Mouse (Mus musculus): ENCODE results near the gene Rac2.
A peak's percentile ranks its signal among the peaks of the same experiment; 100 is the strongest.

The Rac2 gene

DNA sequence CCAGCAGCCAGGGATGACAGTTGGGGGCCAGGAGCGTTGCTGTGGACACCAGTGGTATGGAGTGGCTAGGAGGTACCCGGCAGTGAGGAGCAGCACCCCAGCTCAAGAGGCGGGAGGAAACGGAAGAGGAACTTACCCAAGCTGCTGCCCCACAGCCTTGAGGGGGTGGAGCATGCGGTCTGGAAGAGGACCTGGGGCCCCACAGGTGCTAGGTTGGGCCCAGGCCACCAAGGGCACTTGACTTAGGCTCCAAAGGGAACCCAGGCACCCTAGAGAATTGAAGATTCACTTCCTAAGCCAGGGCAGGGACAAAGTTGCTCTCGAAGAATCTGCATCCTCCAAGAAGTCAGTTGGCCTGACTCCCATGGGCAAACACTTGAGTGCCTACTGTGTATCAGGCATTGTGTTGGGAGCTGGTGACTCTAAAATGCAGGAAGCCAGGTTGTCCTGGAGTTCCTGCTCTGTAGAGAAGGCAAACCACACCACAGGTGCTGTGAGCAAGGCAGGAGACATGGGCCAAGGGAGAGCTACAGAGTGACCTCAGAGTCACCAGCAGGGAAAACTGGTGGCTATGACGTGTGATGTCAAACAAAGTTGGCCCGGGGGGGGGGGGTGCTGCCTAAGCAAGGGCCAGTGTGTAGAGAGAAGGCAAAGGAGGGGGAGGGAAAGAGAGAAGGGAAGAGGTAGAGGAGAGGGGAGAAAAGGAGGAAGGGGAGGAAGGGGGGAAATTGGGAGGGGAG lies at the start of gene Rac2:
Rac2 (minus strand) TSS at position 126 of the 740 bp plus-strand sequence.
- no peak for DNase-seq (ENCODE audit: low spot score in 2 of 2)

DNA sequence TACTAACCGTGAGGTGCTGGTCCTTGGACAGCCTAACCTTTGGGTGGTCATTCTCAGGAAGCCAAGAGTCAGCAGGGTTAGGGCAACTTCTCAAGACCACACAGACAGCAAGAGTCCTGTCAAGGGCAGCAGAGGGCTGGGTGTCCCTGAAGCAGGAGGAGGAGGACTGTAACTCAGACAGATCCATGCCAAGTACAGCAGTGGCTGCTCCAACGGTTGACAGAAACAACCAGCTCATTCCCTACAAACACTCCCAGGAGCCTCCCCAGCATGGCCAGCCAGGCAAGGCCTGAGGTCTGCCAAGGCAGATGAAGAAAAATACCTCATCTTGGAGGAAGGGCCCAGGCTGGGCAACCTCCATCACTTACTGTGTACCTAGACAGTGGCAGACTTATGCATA lies 44.4 kb upstream of the Rac2 start:
- DNase-seq (ENCODE audit: low spot score in 2 of 2) = no peak

DNA sequence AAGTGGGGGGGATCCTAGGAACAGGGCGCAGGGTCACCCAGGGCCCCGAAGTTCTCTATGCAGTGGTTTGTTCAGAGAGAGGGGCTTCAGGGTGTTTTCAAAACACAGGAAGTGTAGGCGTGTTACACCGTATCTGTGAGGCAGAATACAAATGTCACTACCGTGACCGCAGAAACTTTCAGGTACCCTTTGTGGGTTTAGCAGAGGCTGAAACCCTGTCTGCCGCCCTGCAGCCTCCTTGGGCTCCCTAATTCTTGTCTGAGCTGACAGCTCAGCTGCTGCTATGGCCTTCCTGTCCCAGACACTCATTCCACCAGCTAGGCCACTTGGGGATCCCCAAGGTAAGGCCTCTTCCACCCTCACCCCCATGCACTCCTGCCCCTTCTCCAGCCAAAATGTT lies 42.0 kb upstream of the Rac2 start:
- DNase-seq (ENCODE audit: low spot score in 2 of 2) = no peak

DNA sequence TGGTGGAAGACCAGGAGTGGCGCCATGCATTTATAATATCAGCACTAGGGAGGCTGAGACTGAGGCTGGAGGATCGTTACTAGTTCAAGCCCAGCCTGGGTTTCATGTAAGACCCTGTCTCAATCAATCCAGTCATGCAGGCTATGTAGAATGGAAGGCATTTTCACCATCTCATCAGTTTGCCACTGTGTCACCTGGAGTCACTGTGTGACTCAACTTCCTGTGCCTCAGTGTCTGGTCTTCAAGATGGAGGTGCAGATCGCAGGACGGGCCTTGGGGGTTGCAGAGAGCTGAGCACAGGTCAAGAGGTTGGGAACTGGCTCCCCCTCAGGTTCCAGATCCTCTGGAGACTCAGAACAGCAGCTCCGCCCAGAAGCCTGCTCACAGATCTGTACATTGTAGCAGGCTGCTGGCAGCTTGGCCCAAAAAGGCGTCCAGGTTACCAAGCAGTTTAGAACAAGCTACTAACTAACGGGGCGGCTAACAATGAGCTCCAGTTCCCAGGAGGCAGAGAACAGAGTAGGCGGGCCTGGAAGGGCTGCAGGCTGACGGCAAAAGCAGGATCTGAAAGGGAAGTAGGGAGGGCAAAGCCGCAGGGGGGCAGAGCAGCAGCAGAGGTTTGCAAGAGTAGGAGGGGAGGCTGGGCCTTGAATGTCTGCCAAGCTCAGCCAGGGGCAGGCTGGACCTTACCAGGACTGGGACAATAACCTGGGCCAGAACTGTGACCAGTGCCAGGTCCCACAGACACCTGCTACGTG lies 38.3 kb upstream of the Rac2 start:
- DNase-seq (ENCODE audit: low spot score in 2 of 2) = no peak

DNA sequence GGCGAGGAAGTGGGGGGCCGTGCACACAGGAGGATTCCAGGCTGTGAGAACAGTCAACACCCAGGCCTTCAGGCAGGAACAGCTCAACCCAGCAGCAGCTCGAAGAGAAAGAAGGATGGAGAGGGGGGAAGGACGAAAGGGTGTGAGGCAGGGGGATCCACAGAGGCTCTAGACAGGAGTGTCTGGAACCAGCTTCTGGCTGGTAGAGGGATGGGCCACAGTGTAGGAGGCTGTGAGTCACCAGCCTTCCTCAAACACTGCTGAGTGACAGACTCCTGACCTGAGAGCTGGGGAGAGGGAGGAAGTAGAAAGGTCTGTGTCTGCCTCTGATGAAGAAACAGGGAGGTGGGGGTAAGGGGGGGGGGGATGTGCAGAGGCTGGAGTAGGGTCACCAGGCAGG lies 34.9 kb upstream of the Rac2 start:
- DNase-seq (ENCODE audit: low spot score in 2 of 2) = no peak

DNA sequence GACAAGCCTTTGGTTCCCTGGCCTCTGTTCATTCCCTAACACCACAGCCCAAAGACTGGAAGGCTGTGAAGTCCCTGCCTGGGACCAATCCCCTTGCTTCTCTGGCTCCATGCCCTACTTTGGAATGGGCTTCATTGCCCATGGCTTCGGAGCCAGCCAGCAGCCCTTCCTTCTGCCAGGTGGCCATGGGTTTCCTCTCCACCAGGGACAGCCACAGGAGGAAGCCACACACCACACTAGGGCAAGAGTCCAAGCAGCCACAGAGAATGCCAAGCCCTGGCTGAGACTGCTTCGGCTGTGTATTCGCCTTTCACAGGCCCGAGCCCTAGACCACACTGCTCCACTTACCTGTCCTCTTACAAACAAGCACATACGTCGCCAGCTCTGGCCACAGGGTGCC lies 33.5 kb upstream of the Rac2 start:
- no peak for DNase-seq (ENCODE audit: low spot score in 2 of 2)

DNA sequence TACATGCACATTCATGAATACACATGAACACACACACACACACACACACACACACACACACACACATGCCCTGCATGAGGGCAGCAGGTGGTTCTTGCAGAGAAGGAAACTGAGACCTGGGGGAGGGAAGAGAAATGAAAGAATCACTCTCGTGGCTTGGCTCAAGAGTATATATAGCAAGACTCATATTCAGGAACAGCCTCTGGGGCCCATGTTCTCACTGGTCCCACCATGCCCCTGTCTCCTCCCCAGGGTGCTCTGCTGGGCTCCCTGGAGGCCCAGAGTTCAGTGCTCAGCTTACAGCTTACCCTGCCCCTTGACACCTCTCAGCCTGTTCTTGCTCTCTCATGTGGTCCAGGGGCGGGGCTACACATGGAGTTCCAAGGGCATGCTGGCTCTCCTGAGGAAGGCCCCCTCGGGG lies 32.8 kb upstream of the Rac2 start:
- no peak for DNase-seq (ENCODE audit: low spot score in 2 of 2)

DNA sequence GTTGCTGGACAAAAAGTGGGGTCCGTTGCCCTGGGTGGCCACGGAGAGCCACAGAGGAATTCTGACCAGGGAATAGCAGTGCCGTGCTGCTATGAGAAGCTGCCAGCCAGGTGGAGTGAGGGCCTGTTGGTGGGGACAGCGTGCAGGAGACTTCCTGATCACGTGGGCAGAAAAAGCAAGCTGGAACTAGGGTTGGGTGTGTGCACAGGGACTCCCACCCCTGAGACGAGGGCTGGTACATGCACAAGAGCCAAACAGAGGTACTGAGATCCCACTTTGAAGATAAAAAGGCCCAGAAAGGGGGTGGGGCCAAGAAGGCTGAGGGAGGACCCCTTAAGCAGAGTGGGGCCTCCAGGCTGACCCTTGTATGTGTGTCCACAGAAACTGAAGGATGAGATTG lies 31.7 kb upstream of the Rac2 start:
- no peak for DNase-seq (ENCODE audit: low spot score in 2 of 2)

DNA sequence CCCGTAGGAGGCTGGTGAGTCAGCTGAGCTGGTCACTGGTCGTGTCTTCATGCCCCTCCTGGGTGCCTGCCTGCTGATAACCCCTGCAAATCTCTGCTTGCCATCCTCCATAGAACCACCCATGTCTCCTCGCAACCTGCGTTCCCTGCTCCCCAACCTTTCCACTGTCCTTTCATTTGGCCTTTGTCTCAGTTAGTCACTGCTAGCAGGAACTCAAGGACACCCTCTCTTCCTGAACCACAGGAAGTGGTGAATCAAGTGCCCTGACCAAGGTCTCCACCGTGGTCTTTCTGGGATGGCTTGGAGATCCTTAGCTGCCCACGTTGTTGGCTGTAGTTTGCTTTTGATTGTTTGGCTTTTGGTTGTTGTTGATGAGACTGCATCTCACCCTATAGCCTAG lies 28.6 kb upstream of the Rac2 start:
- no peak for DNase-seq (ENCODE audit: low spot score in 2 of 2)

DNA sequence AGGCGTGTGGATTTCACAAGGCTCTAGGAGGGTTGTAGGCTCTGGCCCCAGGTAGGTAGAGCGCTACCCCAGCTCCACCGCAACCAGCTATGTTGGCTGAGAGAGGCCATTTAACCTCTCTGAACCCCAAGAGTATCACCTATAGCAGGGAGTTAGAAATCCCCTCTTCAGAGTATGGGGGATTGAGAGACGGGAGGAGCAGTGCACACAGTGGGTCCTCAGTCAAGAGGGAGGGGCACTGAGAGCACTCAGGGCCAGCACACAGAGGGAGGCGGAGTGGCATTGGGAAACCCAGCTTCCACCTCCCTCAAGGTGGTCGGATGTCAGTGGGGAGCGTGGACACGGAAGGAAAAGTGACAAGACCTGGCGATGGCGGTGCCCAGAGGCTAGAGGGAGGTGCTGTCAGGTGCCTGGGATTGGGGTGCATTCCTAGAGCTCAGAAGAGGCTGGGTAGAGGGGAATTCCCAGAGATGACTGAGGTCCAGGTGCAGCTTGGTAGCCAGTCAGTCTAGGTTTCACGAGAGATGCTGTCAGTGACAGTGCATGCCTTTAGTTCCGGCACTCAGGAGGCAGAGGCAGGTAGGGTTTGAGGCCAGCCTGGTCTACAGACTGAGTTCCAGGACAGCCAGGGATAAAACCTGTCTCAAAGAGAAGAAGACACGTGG lies 27.1 kb upstream of the Rac2 start:
- no peak for DNase-seq (ENCODE audit: low spot score in 2 of 2)

DNA sequence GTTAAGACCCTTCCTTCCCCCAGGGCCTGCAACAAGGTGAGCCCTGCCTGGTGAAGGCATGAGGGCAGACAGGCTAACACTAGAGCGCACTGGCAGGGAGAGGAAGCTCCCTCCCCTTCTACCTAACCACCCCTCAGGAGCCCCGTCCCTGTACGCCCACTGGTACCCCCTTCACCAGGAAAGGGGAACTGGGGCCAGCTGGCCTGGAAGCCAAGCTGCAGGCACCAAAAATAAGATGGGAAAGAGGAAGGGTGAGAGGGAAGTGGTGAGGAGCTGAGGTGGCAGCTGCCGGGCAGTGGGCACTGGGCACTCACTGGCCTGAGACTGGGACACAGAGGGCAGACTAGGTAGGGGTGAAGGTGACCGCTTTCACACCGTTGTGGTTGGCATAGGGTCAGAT lies 26.5 kb upstream of the Rac2 start:
- peak in 1 of 2 experiments; percentile 42 for DNase-seq (ENCODE audit: low spot score in 2 of 2)

DNA sequence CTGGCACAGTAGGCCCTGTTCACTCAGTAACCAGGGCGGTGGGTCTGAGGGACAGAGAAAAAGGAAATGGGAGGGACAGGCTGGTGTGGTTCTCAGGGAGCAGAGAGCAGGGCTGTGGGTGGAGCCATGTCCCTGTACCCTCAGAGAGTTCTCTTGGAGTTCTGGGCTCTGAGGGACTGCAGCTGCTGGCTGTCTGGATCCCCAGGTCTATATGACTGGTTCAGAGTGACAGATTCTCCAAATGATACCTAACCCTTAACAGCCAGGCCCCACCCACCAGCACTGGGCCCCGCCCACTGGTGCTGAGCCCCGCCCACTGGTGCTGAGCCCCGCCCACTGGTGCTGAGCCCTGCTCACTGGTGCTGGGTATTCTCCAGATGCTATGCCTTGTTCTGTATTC lies 25.1 kb upstream of the Rac2 start:
- no peak for DNase-seq (ENCODE audit: low spot score in 2 of 2)

DNA sequence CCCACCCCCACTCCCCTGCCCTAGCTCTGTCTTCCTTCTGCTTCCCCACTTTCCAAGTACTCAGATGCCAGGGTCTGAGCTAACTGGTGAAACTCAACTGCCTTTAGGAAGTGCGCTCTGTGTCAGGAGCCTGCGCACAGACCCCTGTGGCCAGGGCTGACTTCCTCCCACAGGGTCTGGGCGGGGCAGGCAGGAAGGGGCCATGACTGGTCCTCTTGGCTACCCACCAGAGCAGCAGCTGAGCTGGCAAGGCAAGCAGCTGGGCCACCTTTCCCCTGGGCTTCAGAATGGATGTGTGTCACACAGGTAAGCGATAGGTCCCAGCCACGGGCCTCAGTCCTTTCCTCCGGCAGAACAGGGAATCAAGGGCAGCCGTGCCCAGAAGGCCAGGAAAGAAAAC lies 24.3 kb upstream of the Rac2 start, which contains the start of gene Cyth4:
Cyth4 (plus strand) TSS at position 134 of the 400 bp plus-strand sequence.
- DNase-seq (ENCODE audit: low spot score in 2 of 2) = no peak

DNA sequence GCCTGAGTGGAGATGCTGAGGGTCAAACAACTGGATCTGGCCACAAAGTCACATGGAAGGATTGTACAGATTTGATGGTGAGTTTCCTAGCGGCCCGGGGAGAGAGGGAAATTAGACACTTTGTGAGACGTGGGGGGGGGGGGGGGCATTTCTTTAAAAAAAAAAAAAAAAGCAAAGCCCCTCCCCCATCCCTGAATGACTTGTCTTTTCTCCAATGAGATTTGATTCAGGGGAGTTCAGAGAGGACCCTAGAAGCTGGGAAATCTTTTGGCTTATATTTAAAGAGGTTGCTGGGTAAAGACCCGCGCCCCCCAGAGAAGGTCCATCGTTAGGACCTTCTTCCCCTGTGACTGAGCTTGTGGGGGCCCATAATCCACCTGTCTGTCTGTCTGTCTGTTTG lies 23.9 kb upstream of the Rac2 start:
- DNase-seq (ENCODE audit: low spot score in 2 of 2) = no peak

DNA sequence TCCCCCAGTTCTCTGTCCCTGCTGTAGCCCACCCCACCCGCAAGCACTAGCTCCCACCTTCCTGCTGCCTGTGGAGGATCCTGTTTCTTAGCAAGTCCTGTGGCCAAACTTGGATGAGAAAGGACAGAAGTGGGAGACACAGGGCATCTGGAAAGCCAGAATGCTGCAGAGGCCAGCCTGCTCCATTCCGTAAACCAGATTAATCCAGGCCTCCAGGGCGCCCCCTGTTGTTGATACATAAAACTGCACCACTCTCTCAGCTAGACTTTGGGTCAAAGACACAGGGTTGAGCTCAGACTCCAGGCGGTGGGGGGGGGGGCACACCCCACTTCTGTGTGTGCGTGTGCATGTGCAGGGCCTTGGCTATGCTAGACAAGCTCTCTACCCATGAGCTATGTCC lies 22.9 kb upstream of the Rac2 start:
- DNase-seq (ENCODE audit: low spot score in 2 of 2) = no peak

DNA sequence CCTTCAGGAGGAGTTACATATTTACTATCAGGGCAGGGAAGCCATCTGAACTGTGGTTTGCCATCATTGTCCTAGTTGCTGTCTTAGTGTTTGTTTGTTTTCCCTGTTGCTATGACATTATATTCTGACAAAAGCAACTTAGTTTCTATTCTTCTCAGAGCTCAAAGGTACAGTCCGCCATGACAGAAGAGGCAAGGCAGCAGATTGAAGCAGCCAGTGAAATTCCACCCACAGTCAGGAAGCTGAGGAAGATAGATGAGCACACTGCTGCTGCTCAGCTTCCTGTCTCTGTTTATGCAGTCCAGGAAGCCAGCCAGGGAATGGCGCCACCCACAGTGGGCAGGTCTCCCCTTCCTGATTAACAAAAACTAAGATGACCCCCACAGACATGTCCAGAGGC lies 22.2 kb upstream of the Rac2 start:
- no peak for DNase-seq (ENCODE audit: low spot score in 2 of 2)

DNA sequence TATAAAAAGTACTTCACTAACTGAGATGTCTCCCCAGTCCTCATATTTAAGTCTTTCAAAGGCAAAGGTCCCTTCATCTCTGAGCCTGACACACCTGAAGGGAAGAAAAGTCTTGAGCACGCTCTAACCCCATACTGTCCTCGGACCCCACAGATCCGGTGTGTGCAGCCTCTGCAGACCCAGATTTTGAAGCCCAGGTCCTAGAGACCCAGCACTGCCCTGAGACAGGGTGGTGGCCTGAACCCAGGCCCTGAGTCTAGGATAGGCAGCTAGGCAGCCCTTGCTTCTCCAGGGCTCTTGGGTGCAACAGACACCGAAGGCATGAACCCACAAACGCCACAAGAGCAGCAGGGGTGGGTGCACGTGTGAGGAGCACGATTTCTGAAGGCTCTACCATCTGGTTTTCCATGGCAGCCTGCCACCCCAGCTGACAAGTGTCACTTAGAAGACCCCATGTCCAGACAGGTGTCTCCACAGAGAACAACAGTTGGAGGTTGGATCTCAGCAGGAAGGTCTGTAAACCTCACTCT lies 21.4 kb upstream of the Rac2 start:
- no peak for DNase-seq (ENCODE audit: low spot score in 2 of 2)

DNA sequence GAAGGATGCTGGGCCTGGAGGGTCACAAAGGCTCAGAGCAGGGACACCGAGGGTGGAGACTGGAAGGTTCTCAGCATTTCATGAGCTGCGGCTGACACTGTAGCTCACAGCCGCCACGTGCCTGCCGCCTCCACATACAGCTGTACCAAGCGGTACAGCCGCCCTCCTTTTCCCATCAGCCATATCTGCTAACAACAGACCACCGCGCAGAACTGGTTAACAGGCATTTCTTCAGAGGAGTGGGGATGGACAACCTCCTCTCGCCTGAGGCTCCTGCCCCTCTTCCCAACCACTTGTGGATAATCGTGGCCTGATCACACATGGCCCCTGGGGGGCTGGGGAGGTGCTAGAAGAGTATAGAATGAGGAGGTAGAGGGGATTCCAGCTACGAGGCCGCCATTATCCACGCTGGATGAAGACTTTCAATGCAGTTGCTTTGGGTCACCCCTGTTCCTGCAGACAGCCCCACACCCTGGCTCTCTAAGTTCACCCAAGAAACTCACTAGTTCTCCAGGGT lies 19.9 kb upstream of the Rac2 start:
- no peak for DNase-seq (ENCODE audit: low spot score in 2 of 2)

DNA sequence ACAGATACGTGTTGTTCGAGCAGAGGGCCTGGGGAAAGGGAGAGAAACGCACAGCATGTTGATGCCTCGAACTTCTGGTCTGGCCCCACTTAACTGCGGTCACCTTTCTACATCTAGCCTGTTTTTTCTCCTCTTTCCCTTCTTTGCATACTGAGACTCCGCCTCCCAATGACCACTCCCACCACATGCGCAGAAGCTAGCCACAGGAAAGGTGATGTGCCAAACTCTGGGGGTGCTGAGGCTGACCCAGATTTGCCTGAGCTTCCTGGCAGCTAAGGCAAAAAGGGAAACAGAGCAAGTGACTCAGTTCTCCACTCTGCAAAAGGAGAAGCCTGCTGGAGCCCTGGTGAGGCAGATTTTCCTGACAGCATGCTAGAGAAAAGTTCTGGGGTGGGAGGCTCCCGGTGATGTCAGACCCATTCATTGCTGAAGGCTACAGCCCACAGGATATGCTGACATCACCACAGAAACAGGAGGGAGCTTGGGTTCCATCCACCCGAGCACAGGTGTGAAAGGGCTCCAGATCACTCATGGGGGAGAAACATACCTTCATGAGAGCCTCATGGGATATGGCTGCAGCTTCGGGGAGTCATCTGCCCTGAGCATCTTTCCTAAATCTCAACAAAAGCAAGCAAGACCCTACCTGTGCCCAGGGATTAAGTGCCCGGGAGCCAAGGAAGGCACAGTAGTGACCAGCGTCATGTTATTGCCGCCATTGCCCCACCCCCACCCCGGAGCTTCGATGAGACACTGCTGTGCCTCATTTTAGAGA lies 19.3 kb upstream of the Rac2 start:
- DNase-seq (ENCODE audit: low spot score in 2 of 2) = no peak

DNA sequence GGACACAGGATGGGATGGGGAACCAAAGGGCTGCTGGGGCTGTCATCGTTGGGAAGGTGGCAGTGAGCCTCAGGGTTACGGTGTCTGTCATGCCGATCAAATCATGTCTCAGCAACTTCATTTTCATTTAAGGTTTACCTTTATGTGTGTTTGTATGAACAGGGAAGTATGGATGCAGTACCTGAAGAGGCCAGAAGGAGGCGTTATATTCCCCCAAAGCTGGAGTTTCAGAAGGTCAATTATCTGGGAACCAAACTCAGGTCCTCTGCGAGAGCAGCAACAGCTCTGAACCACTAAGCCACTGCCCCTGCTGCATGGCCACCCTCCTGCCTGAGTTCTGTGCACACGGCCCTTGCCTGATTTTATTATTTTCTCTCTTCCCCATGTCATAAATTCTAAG lies 18.2 kb upstream of the Rac2 start:
- DNase-seq (ENCODE audit: low spot score in 2 of 2) = no peak

DNA sequence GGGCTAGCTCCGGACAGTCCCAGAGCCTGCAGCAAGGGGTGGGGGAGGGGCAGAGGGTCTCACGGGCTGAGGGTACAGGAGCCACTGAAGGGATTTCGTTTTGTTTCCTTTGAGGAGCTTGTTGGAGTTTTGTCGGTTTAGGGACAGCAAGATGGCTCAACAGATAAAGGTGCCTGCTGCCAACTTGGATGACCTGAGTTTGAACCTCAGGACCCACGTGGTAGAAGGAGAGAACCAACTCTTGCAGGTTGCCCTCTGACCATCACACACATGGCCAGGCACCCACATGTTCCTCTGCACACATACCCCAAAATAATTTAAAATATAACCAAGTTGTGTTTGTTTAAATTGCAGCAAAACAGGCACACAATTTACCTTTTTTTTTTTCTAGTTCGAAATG lies 17.4 kb upstream of the Rac2 start:
- no peak for DNase-seq (ENCODE audit: low spot score in 2 of 2)

DNA sequence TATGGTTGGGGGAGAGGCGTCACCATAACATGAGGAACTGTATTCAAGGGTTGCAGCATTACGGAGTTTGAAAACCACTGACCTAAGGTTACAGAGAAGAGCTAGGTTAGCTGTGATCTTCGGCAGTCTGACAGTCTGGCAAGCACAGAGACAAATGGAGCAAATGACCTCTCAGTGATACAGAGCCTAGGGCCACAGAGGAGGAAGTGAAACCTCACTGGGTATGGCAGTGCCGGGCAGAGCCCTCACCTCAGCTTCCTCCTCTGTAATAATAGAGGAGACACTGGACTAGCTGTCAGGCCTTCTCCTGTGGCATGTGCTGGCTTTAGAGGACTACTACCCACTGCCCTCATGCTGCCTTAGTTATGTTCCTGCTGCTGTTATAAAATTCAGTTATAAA lies 16.3 kb upstream of the Rac2 start:
- DNase-seq (ENCODE audit: low spot score in 2 of 2) = no peak

Measured in frontal cortex, postnatal 14 days (tissue).